Mouse (Mus musculus) spleen, embryonic (tissue): ENCODE measurements at regions not wholly inside any gene's neighbourhood (a gene's known extent, or its start where the extent isn't known, plus 50 kb on each side); places are given as distances from the start of the nearest gene placed in this dataset.

Experiments
- CTCF ChIA-PET: fragments of 350-600 bp; sonication (Branson Sonifier 250); formaldehyde crosslinking; loops from one replicate; lab custom pipeline; 2022; lab: Charles Lee

DNA sequence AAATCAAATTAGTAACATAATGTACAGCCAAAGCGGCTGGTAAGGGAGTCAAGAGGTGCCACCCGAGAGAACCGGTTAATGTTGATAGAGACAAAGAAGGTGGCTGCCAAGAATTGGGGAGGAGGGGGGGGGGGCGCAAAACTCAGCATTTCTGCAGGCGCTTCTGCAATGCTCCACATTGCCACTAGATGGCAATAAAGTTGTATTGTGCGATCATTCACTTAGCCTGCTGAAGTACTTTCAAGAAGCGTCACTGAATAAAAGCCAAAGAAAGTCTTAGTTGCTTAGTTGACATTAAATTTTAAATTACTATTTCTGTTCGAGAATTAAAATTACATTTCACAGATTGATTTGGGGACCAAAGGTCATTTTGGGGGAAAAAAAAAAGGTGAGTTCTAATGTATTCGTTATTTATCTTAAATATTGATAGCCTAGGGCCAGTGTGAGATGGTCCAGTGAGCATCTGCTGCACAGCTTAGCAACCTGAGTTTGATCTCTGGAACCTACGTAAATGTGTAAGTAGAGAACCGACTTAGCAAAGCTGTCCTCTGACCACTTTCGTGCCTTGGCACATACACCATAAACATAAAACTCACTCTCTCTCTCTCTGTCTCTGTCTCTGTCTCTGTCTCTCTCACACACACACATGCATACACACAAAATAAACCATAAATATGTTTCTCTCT is 186.6 kb upstream of the Jmjd1c start:
- CTCF ChIA-PET, result no interaction called here

DNA sequence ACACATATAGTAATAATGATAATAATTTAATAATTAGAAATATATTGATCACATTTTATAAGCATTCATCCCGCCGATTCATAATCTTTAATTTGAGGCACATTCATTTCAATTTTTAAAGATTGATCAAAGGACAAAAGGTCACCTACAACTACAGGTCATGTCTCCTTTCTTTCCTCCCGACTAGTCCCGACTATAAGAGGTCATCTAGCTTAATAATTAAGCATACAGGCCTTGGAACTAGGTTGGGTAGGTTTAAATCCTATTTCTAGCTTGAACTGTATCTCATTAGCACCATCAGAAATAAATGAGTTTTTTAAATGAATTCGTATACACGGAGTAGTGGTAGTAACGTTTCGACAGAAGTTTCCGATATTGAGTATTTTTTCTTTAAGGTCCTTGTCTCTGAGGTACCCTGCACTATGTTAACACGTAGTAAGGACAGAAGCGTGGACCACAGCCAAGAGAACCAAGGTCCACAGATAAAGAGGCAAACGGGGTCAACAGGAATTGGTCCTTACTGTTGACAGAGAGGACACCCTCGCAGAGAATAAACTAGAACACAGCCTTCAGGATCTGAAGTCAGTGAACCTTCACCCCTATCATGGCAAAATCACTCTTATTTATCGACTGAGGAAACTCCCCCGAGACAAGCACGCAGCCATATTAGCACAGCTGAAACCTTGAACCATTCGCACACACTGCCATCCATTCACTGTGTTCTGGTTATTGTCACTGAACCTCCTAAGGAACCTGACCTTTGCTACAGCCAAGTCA is 185.8 kb upstream of the Jmjd1c start:
- CTCF ChIA-PET, result interaction anchor here (0.7 kb wide), 1 partner anchor 242 kb away, joined by 5 read pairs; no protein-coding TSS in a partner anchor

DNA sequence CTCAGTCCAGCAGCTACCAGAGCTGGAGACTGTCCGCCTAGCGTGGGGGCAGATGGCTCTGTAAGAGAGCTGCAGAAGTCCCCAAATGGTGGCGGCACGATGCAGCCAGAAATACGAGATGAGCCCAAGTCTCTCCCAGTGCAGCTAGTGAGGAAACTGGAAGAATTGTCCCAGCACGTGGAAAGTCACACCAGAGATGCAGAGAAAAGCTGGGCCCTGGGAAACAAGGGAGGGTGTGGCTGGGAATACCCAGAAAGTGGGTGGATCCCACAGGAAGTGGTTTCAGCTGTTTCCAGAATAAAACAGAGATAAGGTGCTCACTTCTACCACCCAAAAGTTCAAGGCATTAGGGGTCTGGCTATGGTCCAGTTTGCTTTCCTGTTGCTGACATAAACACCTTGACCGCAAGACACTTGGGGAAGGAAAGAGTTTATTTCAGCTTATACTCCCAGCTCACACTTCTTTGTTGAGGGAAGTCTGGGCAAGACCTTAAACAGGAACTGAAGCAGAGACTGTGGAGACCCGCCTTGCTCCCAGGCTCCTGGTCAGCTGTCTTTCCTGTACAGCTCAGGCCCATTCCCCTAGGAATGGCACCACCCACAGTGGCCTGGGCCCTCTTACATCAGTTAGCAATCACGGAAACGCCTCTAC is 184.5 kb upstream of the Jmjd1c start:
- CTCF ChIA-PET, result interaction anchor here (0.6 kb wide), 2 partner anchors 89 to 183 kb away, joined by 3 read pairs; no protein-coding TSS in a partner anchor

- CTCF ChIA-PET, result no interaction called here
Observed at GRCm38 (mm10) chr10:66912440-66912839, 183.5 kb upstream of the Jmjd1c start.

DNA sequence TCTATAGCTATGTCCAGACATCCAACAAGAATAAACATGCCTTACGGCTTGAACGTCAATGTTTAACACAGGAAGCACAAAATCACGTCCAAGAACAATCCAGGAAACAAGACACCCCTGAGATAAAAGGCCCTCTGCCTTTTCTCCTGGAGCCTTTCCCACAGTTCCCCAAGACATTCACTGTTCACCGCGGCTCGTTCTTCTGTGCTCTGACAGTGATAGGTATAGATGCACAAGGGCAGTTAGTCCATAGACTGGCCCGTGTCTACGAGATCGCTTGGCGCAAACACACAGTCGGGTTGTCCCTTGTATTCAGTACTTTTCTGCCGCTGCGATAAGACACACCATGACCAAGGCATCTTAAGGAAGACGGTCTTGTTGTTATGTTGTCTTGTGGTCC is 182.7 kb upstream of the Jmjd1c start:
- CTCF ChIA-PET, result no interaction called here

GRCm38 (mm10) chr10:66913627-66914026 is 182.3 kb upstream of the Jmjd1c start:
- CTCF ChIA-PET, result no interaction called here

DNA sequence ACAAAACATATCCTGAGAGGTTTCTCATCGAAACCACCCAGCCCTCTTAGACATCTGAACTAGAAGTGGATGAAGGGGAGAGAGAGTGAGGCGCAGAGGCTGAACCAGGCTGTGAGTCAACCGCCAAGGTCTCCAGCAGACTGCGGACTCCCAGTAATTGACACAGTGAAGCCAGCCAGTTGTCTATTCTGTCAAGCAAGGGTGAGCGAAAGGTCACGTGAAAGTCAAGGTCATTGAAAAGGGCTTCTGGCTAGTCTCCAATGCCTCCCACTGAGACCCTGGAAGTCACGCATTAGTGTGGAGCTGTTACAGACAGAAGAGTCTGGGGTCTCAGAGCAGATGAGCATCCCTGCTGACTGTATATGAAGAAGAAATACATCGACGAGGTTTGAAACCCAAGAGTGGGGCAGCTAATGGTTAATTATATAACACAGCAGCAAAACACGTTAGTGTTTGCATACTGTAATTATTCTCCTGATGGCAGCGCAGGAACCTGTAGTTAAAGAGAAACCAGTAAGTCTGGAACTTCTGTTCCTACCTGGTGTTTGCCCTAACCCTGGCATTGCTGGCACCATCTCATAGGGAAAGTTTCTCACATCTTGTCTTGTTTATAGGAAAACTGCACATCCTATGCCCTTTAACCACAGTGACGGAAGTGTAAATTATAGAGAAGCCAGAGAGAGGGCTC is 181.5 kb upstream of the Jmjd1c start:
- CTCF ChIA-PET, result no interaction called here

DNA sequence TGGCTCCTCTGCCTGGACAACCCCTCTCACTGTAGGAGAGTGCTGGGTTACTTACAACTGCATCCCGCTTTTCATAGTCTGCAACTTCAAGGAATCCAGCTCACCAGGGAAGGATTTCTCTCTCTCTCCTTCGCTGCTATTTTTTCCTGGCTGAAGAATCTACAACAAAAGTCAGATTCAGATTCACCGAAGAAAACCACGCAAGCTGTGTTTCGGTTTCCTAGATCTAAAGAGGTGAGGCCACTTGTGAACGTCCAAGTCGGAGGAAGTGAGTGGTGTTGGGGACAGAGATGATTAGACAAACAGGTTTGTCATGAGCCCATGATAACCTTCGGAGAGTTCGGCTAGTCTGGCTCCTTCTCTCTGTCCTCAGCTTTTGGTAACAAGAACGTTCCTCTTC is 180.1 kb upstream of the Jmjd1c start:
- CTCF ChIA-PET, result no interaction called here

- CTCF ChIA-PET, result no interaction called here
Observed at GRCm38 (mm10) chr10:66917725-66918124, 178.2 kb upstream of the Jmjd1c start.

DNA sequence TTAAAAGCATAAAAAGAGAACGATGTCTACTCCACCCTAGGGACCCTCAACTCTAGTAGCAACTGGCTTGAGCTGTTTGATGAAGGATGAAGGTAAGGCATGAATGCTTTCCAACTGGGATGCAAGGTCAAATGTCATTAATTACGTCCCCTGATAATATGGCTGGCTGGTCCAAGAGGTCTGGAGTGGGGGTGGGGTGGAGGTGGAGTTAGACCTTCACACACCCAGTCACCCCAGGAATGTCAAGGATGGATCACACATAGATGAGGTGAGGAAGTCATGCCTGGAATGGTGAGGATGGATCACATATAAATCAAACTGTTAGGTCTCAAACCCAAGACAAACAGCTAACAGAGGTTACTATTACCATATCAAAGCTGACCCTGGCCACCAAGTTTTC is 177.2 kb upstream of the Jmjd1c start:
- CTCF ChIA-PET, result no interaction called here

GRCm38 (mm10) chr10:66919953-66920760 is 175.8 kb upstream of the Jmjd1c start:
- CTCF ChIA-PET, result interaction anchor here (0.6 to 0.7 kb wide), 4 partner anchors 63 to 988 kb away, joined by 3 to 10 read pairs (median 6); no protein-coding TSS in a partner anchor

DNA sequence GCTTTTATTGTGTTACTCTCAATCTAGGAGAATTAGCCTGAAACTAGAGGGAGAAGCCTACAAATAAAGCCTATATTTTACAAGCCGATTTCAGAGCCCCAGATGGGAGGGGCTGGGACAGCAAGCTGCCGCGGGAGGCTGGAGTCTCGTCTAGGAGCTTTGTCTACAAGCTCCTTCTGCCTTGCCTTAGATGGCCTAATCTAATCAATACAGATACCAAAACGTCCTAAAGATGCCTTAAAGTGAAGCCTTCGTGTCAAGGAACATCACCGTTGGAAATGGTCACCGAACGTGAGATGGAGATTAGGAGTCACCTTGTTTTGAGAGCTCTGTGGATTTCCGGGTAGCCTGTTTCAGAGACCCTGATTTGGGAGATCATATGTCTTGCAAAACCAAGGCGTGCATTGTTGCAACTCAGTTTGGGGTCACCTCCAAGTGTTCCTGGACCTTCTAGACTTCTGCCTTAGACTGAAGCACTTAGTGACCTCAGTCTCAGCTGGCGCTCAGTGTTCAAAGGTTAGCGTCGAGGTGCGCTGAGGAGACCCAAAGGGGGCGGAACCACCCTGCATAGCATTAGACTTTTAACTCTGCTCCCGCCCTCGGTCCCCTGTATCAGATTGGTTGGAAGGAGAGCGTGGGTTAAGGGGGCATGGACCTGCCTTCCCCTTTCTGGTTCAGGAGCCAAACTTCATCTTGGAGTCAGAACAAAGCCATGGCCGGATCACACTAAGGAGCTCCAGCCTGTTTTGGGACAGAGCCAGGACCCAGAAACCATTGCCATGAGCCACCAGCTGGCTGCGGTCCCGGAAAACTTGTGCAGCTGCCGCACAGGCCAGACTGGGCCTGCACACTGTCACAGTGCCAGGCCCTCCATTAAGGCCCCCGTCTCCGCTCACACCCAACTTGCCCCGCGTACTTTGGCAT is 174.9 kb upstream of the Jmjd1c start:
- CTCF ChIA-PET, result interaction anchor here (0.6 to 0.7 kb wide), 3 partner anchors 62 to 989 kb away, joined by 4 to 10 read pairs (median 9); no protein-coding TSS in a partner anchor

DNA sequence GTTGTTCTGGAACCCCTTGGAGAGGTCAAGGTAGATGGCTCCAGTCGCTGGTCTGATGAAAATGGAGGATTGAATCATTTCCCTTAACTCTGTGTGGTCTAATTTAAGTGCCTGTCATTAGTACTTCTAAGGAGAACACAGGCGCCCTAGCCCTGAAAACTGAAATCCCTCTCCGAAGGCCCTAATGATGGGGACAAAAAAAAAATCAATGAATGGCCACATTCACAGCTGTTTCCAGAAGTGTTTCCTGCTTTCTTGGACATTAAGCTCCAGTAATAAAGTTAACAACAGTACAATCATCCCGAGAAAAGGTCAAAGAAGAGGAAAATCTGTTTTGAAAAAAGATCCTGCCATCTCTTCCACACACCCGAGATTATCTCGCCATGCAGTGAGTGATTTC is 174.1 kb upstream of the Jmjd1c start:
- CTCF ChIA-PET, result no interaction called here

GRCm38 (mm10) chr10:66922314-66922713 is 173.6 kb upstream of the Jmjd1c start:
- CTCF ChIA-PET, result no interaction called here

DNA sequence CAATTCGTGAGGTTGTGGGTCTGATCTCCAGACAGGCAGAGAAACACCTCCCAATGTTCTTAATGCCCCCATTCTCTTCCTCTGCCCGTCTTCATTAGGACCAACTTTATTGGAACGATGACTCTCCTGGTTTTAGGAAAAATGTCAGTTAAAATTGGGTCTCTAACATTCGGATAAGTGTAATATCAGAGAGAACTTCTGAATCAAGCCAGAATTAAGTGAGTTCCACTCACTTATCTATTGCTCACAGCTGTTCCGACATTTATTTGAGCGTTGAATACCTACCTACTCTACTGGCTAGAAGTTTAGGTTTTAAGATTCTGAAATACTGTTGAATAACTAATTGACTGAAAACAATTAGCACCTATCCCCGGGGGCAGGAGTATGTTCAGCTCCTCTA is 172.0 kb upstream of the Jmjd1c start:
- CTCF ChIA-PET, result no interaction called here

- CTCF ChIA-PET, result no interaction called here
Observed at GRCm38 (mm10) chr10:66924418-66924817, 171.5 kb upstream of the Jmjd1c start.

GRCm38 (mm10) chr10:66925553-66926127 is 170.3 kb upstream of the Jmjd1c start:
- CTCF ChIA-PET, result no interaction called here

GRCm38 (mm10) chr10:66927651-66928050 is 168.3 kb upstream of the Jmjd1c start:
- CTCF ChIA-PET, result no interaction called here

DNA sequence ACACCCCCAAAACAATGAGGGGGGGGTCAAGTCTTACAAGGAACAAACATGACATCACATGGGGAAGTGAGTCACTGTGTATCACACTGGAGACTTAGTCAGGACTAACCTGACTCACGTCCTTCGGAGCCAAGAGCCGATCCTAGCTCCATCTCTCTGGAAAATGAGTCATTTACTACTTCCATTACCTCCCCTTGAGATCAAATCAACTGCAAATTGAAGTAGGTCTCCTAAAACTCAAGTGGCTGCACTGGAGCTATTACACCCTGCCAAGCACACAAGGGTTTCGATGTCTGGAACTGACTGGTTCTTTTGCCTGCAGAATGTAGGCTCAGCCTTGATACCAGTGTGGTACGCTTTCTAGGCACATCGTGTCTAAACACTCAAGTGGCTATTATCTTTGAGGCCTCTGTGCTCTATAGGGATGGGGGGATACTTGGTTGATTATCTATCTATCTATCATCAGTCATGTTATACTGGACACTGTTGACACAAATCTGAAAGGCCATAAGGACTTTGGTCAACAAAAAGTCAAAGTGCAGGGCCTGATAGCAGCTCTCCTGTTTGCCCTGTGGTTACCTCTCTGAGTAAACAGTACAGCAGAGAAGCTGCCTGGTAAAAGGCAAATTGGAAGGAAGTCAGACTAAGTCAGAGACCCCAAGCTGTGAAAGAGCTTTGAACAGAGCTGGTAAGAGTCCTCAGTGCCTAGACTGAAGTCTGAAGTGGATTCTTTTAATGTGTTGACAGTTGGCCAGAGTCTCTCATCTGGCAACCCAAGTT is 167.5 kb upstream of the Jmjd1c start:
- CTCF ChIA-PET, result no interaction called here
